Mouse (Mus musculus): Measurements from ENCODE around the gene Rab27a. TPM values are rescaled to one million over a fixed set of nuclear protein-coding genes. Genes with fewer than 3 reads are reported as not detected.
"Not testable (repeated sequence)": the region's sequence is repeated elsewhere in the genome, so short reads cannot be mapped to it uniquely, and the experiment has no call there.

Rab27a gene
- polyA plus RNA-seq, 1 experiment from 2014 or later, result 1.6 TPM

DNA sequence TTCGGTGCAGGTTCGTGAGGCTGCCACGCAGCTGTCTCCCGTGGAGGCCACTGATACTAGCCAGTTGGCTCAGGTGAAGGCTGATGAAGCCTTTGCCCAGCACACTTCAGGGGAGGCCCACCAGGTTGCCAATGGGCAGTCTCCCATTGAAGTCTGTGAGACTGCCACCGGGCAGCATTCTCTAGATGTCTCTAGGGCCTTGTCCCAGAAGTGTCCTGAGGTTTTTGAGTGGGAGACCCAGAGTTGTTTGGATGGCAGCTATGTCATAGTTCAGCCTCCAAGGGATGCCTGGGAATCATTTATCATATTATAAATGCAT is 59.2 kb downstream of the Rab27a start:
- Histone ChIP-seq H3K27me3 (ENCODE audit: control insufficient read depth, insufficient read depth, low read length) (peaks cover 38% of the 10 kb centered on the region), H3K4me1 (ENCODE audit: control insufficient read depth, insufficient read depth, low read length) (0 out of 2 replicates have a peak, but pooled peaks cover 4% of the 10 kb centered on the region), H3K9ac (ENCODE audit: low read depth, low read length) (no peak overlapping the region), H3K4me3 (ENCODE audit: low read depth, low read length) (peak overlapping the region; percentile 42), H3K36me3 (ENCODE audit: control insufficient read depth, insufficient read depth, low read length) (no peaks in the 10 kb centered on the region), H3K27ac (ENCODE audit: low read depth, low read length) (no peak overlapping the region), H3K9me3 (replicated peaks; ENCODE audit: control insufficient read depth, low read length) (no peaks in the 10 kb centered on the region), H3K4me2 (peak overlapping the region; percentile 73)
- no peak for ATAC-seq (replicated peaks; ENCODE audit: insufficient number of reproducible peaks, low FRiP score, low TSS enrichment)
- WGBS (ENCODE audit: insufficient replicate concordance), result 43% methylated on average over 5 of the region's 5 CpGs

DNA sequence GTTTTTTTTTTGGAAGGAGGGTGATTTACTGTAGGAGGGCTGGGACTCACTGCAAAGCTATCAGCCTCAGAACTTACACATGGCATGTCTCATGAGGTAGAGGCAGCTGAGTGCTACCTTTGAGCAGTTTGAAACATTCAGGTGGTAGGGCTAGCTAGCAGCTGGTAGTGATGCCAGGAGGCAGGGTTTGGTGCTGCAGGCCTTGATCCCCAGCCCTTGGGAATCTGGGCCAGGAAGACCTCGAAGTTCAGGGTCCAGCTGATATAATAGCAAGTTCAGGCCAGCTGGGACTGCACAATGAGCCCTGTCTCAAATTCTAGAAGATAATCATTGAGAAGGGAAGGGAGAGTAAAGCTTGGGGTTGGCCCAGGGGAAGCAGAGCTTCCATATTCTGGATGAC is 60.5 kb downstream of the Rab27a start:
- H3K27ac ChIP-seq (ENCODE audit: low read depth, low read length), result no peak overlapping the region
- no peaks in the 10 kb centered on the region for H3K9me3 ChIP-seq (replicated peaks; ENCODE audit: control insufficient read depth, low read length)
- H3K4me1 ChIP-seq (ENCODE audit: control insufficient read depth, insufficient read depth, low read length), result 0 out of 2 replicates have a peak, but pooled peaks cover 4% of the 10 kb centered on the region
- no peak overlapping the region for H3K4me3 ChIP-seq (ENCODE audit: low read depth, low read length)
- no peak for ATAC-seq (replicated peaks; ENCODE audit: insufficient number of reproducible peaks, low FRiP score, low TSS enrichment)
- no peak overlapping the region for H3K9ac ChIP-seq (ENCODE audit: low read depth, low read length)
- no peak overlapping the region for H3K4me2 ChIP-seq
- no peaks in the 10 kb centered on the region for H3K36me3 ChIP-seq (ENCODE audit: control insufficient read depth, insufficient read depth, low read length)
- 66% methylated on average over 1 of the region's 1 CpGs for WGBS (ENCODE audit: insufficient replicate concordance)
- H3K27me3 ChIP-seq (ENCODE audit: control insufficient read depth, insufficient read depth, low read length), result peaks cover 38% of the 10 kb centered on the region

DNA sequence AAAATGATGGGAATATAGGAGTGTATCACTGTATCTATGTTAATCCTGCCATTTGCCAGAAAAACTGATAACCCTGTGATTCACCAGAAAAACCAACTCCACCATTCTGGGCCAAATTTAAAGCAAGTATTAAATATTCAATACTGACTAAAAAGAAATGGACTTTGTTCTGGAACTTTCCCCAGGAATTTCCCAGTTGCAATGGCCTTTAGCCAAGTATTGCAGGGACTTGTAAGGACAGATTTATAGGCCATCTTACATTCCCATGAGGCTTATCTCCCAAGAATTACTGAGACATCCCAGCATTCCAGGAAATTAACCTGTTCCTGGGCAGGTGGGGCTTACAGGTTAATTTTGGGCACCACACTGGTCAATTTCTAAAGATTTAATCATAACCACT is 61.1 kb downstream of the Rab27a start:
- ATAC-seq (replicated peaks; ENCODE audit: insufficient number of reproducible peaks, low FRiP score, low TSS enrichment), result no peak
- no peaks in the 10 kb centered on the region for H3K36me3 ChIP-seq (ENCODE audit: control insufficient read depth, insufficient read depth, low read length)

DNA sequence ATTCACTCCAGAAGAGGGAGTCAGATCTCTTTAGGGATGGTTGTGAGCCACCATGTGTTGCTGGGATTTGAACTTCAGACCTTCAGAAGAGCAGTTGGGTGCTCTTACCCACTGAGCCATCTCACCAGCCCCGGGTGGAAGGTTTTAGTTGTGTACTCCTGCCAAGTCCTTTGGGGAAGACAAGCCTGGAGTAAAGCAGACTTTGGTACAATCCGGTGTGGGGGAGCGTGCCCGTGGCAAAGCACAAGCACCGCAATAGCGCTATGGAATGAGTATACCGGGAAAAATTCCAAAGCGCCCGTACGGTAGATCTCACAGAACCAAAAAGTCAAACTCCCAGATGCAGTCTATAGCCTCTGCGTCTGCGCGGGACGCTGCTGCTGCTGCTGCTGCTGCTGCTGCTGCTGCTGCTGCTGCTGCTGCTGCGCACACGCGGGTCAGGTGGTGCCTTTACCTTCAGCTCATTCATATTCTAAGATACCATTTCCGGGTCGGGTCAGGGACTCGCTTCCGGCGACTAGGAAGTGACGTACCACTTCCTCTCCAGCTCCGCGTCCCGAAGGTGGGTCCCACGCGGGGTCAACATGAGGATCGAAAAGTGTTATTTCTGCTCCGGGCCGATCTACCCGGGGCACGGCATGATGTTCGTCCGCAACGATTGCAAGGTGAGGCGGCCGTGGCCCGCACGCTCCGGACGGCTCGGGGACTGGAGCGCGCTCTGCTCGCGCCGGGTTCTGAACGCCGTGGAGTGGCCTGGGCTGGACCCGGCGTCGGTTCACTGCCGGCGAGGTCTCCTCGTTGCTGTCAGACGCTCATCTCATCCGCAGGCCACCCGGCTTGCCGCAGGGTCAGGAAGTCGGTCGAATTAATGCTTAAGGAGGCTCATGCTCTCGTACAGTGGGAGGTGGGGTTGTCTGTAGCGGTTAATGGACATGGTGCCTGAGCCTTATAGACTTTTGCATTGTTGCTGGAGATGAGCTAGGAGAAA is 68.6 kb downstream of the Rab27a start, which contains the start of gene Rsl24d1:
Gene Rsl24d1 (plus strand): TSS at position 508 of the 988 bp plus-strand sequence.
- under 1% methylated on average over 64 of the region's 64 CpGs for WGBS (ENCODE audit: insufficient replicate concordance)
- H3K4me2 ChIP-seq, result peak within 1 kb of the TSS; percentile 87
- H3K9ac ChIP-seq (ENCODE audit: low read depth, low read length), result peak within 1 kb of the TSS; percentile 90
- peaks cover 11% of the 10 kb centered on the region for H3K36me3 ChIP-seq (ENCODE audit: control insufficient read depth, insufficient read depth, low read length)
- peak within 1 kb of the TSS; percentile 97 for H3K4me3 ChIP-seq (ENCODE audit: low read depth, low read length)
- ATAC-seq (replicated peaks; ENCODE audit: insufficient number of reproducible peaks, low FRiP score, low TSS enrichment), result peak; percentile 85
- H3K27me3 ChIP-seq (ENCODE audit: control insufficient read depth, insufficient read depth, low read length), result no peaks in the 10 kb centered on the region
- H3K9me3 ChIP-seq (replicated peaks; ENCODE audit: control insufficient read depth, low read length), result no peaks in the 10 kb centered on the region
- H3K27ac ChIP-seq (ENCODE audit: low read depth, low read length), result peak within 1 kb of the TSS; percentile 23
- no peaks in the 10 kb centered on the region for H3K4me1 ChIP-seq (ENCODE audit: control insufficient read depth, insufficient read depth, low read length)

More for the DNA sequence above, 61.1 kb downstream of the Rab27a start:
- no peak overlapping the region for H3K27ac ChIP-seq (ENCODE audit: low read depth, low read length)
- no peak overlapping the region for H3K4me3 ChIP-seq (ENCODE audit: low read depth, low read length)
- H3K9me3 ChIP-seq (replicated peaks; ENCODE audit: control insufficient read depth, low read length), result no peaks in the 10 kb centered on the region
- H3K9ac ChIP-seq (ENCODE audit: low read depth, low read length), result no peak overlapping the region
- H3K4me2 ChIP-seq, result no peak overlapping the region
- 0 out of 2 replicates have a peak, but pooled peaks cover 4% of the 10 kb centered on the region for H3K4me1 ChIP-seq (ENCODE audit: control insufficient read depth, insufficient read depth, low read length)
- H3K27me3 ChIP-seq (ENCODE audit: control insufficient read depth, insufficient read depth, low read length), result peaks cover 38% of the 10 kb centered on the region

DNA sequence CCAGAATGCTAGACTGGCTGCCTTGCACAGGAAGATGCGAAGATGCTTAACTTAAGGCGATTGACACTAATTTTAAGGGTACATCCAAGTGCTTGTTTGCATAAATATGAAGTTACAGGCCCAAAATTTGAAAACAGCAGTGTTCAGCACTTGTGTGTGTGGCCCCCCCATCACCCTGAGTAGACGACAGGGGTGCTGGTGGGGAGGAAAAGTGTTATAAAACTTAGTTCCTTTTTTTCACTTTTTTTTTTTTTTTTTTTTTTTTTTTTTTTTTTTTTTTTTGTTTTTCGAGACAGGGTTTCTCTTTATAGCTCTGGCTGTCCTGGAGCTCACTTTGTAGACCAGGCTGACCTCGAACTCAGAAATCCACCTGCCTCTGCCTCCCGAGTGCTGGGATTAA is 72.0 kb downstream of the Rab27a start:
- H3K9ac ChIP-seq (ENCODE audit: low read depth, low read length); H3K4me2 ChIP-seq; H3K27me3 ChIP-seq (ENCODE audit: control insufficient read depth, insufficient read depth, low read length); H3K4me3 ChIP-seq (ENCODE audit: low read depth, low read length); H3K9me3 ChIP-seq (replicated peaks; ENCODE audit: control insufficient read depth, low read length); H3K4me1 ChIP-seq (ENCODE audit: control insufficient read depth, insufficient read depth, low read length); H3K27ac ChIP-seq (ENCODE audit: low read depth, low read length); ATAC-seq (replicated peaks; ENCODE audit: insufficient number of reproducible peaks, low FRiP score, low TSS enrichment): not testable (repeated sequence)
- H3K36me3 ChIP-seq (ENCODE audit: control insufficient read depth, insufficient read depth, low read length), result peaks cover 15% of the 10 kb centered on the region
- 80% methylated on average over 6 of the region's 6 CpGs for WGBS (ENCODE audit: insufficient replicate concordance)

DNA sequence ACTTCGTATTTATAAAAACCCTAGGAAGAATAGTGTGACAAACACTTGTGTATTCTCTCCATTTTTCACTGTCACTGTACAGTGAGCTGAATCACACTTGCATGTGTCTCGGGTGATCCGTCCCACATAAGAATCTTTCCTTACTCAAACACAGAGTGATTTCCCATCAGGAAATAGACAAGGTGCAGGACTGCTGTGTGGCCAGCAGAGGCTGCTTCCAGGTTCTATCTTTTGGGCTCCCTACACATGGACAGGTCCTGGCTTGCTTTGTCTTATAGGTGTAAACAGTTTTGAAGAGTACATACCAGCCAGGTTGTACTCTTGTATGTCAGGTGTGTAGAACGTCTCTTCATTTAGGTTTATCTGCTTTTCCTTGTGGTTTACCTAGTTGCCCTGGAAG is 73.4 kb downstream of the Rab27a start:
- 84% methylated on average over 4 of the region's 4 CpGs for WGBS (ENCODE audit: insufficient replicate concordance)

DNA sequence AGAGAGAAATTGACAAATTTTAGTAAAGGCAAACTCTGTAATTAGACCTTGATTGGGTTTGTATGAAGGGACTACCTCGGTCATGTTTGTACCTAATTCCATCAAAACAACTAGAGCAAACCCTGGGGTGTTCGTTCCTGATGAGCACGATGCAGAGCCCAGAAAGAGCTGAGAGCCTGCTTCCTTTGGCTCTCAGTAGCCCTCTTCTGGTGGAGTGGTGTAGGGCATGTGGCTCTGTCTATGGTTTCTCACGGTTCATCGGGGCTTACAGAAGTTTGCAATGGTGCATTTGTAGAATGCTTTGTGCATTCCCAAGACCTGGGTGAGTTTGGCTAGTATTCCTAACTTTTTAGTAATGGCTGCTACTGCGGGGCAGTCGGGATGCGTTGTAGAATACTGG is 77.1 kb downstream of the Rab27a start:
- no peaks in the 10 kb centered on the region for H3K4me1 ChIP-seq (ENCODE audit: control insufficient read depth, insufficient read depth, low read length)
- no peak for ATAC-seq (replicated peaks; ENCODE audit: insufficient number of reproducible peaks, low FRiP score, low TSS enrichment)
- H3K9me3 ChIP-seq (replicated peaks; ENCODE audit: control insufficient read depth, low read length), result no peaks in the 10 kb centered on the region
- H3K36me3 ChIP-seq (ENCODE audit: control insufficient read depth, insufficient read depth, low read length), result peaks cover 27% of the 10 kb centered on the region
- no peak overlapping the region for H3K9ac ChIP-seq (ENCODE audit: low read depth, low read length)
- no peak overlapping the region for H3K4me3 ChIP-seq (ENCODE audit: low read depth, low read length)
- WGBS (ENCODE audit: insufficient replicate concordance), result 77% methylated on average over 8 of the region's 8 CpGs
- no peak overlapping the region for H3K4me2 ChIP-seq
- no peaks in the 10 kb centered on the region for H3K27me3 ChIP-seq (ENCODE audit: control insufficient read depth, insufficient read depth, low read length)
- H3K27ac ChIP-seq (ENCODE audit: low read depth, low read length), result no peak overlapping the region

More for the DNA sequence above, 73.4 kb downstream of the Rab27a start:
- peaks cover 18% of the 10 kb centered on the region for H3K36me3 ChIP-seq (ENCODE audit: control insufficient read depth, insufficient read depth, low read length)
- no peak overlapping the region for H3K27ac ChIP-seq (ENCODE audit: low read depth, low read length)
- H3K27me3 ChIP-seq (ENCODE audit: control insufficient read depth, insufficient read depth, low read length), result no peaks in the 10 kb centered on the region
- no peaks in the 10 kb centered on the region for H3K4me1 ChIP-seq (ENCODE audit: control insufficient read depth, insufficient read depth, low read length)
- no peak overlapping the region for H3K4me3 ChIP-seq (ENCODE audit: low read depth, low read length)
- H3K9ac ChIP-seq (ENCODE audit: low read depth, low read length), result no peak overlapping the region
- ATAC-seq (replicated peaks; ENCODE audit: insufficient number of reproducible peaks, low FRiP score, low TSS enrichment), result no peak
- H3K4me2 ChIP-seq, result no peak overlapping the region
- H3K9me3 ChIP-seq (replicated peaks; ENCODE audit: control insufficient read depth, low read length), result no peaks in the 10 kb centered on the region

DNA sequence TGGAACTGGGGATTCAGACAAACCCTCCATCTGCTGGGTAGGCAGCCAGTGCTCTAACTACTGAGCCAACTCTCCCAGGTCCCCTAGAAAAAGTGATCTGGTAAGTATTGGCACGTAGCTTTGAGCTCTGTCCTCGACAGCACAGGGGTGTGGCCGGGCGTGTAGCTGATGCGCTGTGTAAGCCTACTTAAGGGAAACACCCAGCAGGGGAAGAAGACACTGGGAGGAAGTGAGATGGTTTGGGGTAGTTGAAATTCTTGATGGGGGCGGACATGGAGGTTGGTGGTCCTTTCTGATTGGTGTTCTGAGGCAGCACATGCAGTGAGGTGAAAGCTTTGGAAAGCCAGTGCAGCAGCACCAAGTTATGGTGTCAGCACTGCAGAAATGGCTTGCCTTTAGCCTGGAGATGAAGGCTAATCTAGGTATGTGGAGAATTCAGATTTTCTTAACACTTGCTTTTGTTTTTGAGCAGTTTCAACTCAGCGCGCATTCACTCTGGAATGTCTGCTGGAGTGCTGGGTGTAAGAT is 80.5 kb downstream of the Rab27a start:
- Histone ChIP-seq H3K27ac (ENCODE audit: low read depth, low read length) (no peak overlapping the region), H3K4me3 (ENCODE audit: low read depth, low read length) (no peak overlapping the region), H3K36me3 (ENCODE audit: control insufficient read depth, insufficient read depth, low read length) (peaks cover 23% of the 10 kb centered on the region), H3K4me1 (ENCODE audit: control insufficient read depth, insufficient read depth, low read length) (no peaks in the 10 kb centered on the region), H3K27me3 (ENCODE audit: control insufficient read depth, insufficient read depth, low read length) (no peaks in the 10 kb centered on the region), H3K9ac (ENCODE audit: low read depth, low read length) (no peak overlapping the region), H3K9me3 (replicated peaks; ENCODE audit: control insufficient read depth, low read length) (no peaks in the 10 kb centered on the region), H3K4me2 (no peak overlapping the region)
- 87% methylated on average over 8 of the region's 8 CpGs for WGBS (ENCODE audit: insufficient replicate concordance)
- ATAC-seq (replicated peaks; ENCODE audit: insufficient number of reproducible peaks, low FRiP score, low TSS enrichment), result no peak

Data from heart, embryonic 11.5 days (tissue).